9 mouse cellular contexts compared by ENCODE assay signal in genomic region chr10:60349056-60349455, GRCm38 (mm10). TPM values are rescaled to one million over a fixed set of nuclear protein-coding genes. Genes with fewer than 3 reads are reported as not detected.
DNase-seq lines count a peak whose midpoint lies in the region; ATAC-seq lines count a peak whose summit lies in the region.
"Had no signal": no experiment of that assay in that cellular context is flagged by ENCODE, and none has a peak within 500 bp of the region (broad histone marks: within the 10 kb centered on the region; RNA-seq: fewer than 3 reads in every experiment).

No protein-coding gene starts in this region.

- H3K27me3 ChIP-seq in neural tube, embryonic 12.5 days (replicated peaks), result peaks cover 13% of the 10 kb centered on the region
- no peaks in the 10 kb centered on the region for H3K27me3 ChIP-seq in kidney, embryonic 16.5 days (ENCODE audit: insufficient read depth, low read length)
- no peaks in the 10 kb centered on the region for H3K27me3 ChIP-seq in megakaryocyte, embryonic 14.5 days (replicated peaks)

- no peaks in the 10 kb centered on the region for H3K36me3 ChIP-seq in neural tube, embryonic 12.5 days
- H3K36me3 ChIP-seq in kidney, embryonic 16.5 days (ENCODE audit: insufficient read depth, low read length), result no peaks in the 10 kb centered on the region
- H3K36me3 ChIP-seq in megakaryocyte, embryonic 14.5 days (replicated peaks; ENCODE audit: low read length), result peaks cover 30% of the 10 kb centered on the region
- H3K36me3 ChIP-seq: midbrain, embryonic 12.5 days had no signal

- no peak for ATAC-seq in neural tube, embryonic 12.5 days (ENCODE audit: low FRiP score, low read depth)
- ATAC-seq in kidney, embryonic 16.5 days (ENCODE audit: low FRiP score, low TSS enrichment), result no peak
- ATAC-seq in activated CD4-positive, CD25-positive, alpha-beta regulatory T cell, adult 4 months, result no peak

- H3K9me3 ChIP-seq in neural tube, embryonic 12.5 days, result no peaks in the 10 kb centered on the region
- no peaks in the 10 kb centered on the region for H3K9me3 ChIP-seq in kidney, embryonic 16.5 days (ENCODE audit: low read length)
- H3K9me3 ChIP-seq in megakaryocyte, embryonic 14.5 days, result no peaks in the 10 kb centered on the region
- H3K9me3 ChIP-seq: midbrain, embryonic 12.5 days had no signal

- H3K27ac ChIP-seq in neural tube, embryonic 12.5 days, result no peak overlapping the region
- H3K27ac ChIP-seq in kidney, embryonic 16.5 days (ENCODE audit: low read length), result no peak overlapping the region
- H3K27ac ChIP-seq: midbrain, embryonic 12.5 days had no signal

- H3K4me2 ChIP-seq in neural tube, embryonic 12.5 days (replicated peaks), result no peak overlapping the region
- peak overlapping the region; percentile 56; the same call in 1 of the 2 replicates for H3K4me2 ChIP-seq in kidney, embryonic 16.5 days (replicated peaks; ENCODE audit: low read depth, low read length)
- H3K4me2 ChIP-seq: midbrain, embryonic 12.5 days had no signal

- H3K9ac ChIP-seq in neural tube, embryonic 12.5 days, result 0 out of 2 replicates have a peak overlapping the region, but pooled peaks have one; percentile 5
- no peak overlapping the region for H3K9ac ChIP-seq in kidney, embryonic 16.5 days (replicated peaks; ENCODE audit: low read length)
- H3K9ac ChIP-seq: midbrain, embryonic 12.5 days had no signal

- WGBS in neural tube, embryonic 12.5 days, result 43% methylated on average over 6 of the region's 6 CpGs
- WGBS in kidney, embryonic 16.5 days, result 45% methylated on average over 6 of the region's 6 CpGs

- H3K4me1 ChIP-seq in neural tube, embryonic 12.5 days, result peaks cover 47% of the 10 kb centered on the region
- peaks cover 46% of the 10 kb centered on the region for H3K4me1 ChIP-seq in kidney, embryonic 16.5 days (ENCODE audit: insufficient read depth, low read length)
- peaks cover 95% of the 10 kb centered on the region for H3K4me1 ChIP-seq in megakaryocyte, embryonic 14.5 days

- DNase-seq in neural tube, embryonic 10.5 days (ENCODE audit: extremely low spot score, low spot score), result no peak
- peak; percentile 31 to 60 for DNase-seq in gastrocnemius, adult 8-10 months (ENCODE audit: low spot score in 2 of 2)
- DNase-seq in cerebellum, adult 9-11 months, result no peak
- DNase-seq in right cerebral cortex, postnatal 36 days (ENCODE audit: low spot score in 2 of 2), result no peak

- H3K4me3 ChIP-seq in neural tube, embryonic 12.5 days, result no peak overlapping the region
- H3K4me3 ChIP-seq in kidney, embryonic 16.5 days (ENCODE audit: low read length), result no peak overlapping the region
- peak overlapping the region; percentile 95 for H3K4me3 ChIP-seq in megakaryocyte, embryonic 14.5 days (replicated peaks)
- H3K4me3 ChIP-seq: midbrain, embryonic 12.5 days had no signal

RNA-seq across cellular contexts. Expression of gene Vsir, which starts 2.4 kb away (rescaled TPM):
- 2.2 and 3.5 TPM in 2 replicates for polyA plus RNA-seq in neural tube, embryonic 12.5 days (2016; fragmentation: Nextera tagmentation; extraction: Ambion mirVana)
- 1 to 10 TPM; 2.3 to 5.2 (median 3.8) TPM for total RNA-seq in gastrocnemius, adult 8-10 months (2022)
- 3.9 and 4.2 TPM in 2 replicates for polyA plus RNA-seq in kidney, embryonic 16.5 days (2015; fragmentation: Nextera tagmentation; extraction: Ambion mirVana)
- 29.9 and 107 TPM in 2 replicates for polyA plus RNA-seq in megakaryocyte, embryonic 14.5 days (2012; ENCODE audit: insufficient read depth, low replicate concordance)
- polyA plus RNA-seq in activated CD4-positive, CD25-positive, alpha-beta regulatory T cell, adult 4 months (2017; shearing (Covaris generic)), result 100 to 1,000 TPM; 182 to 186 TPM

RNA-seq across cellular contexts. Expression of gene Gm17455, which starts 50.5 kb away (rescaled TPM):
- 3.3 and 3.9 TPM in 2 replicates for polyA plus RNA-seq in neural tube, embryonic 12.5 days (2016; fragmentation: Nextera tagmentation; extraction: Ambion mirVana)
- not detected for total RNA-seq in gastrocnemius, adult 8-10 months (2022)
- polyA plus RNA-seq in kidney, embryonic 16.5 days (2015; fragmentation: Nextera tagmentation; extraction: Ambion mirVana), result 0.40 and 0.81 TPM in 2 replicates
- 0.44 TPM in 1 of 2 replicates, not detected in the other for polyA plus RNA-seq in megakaryocyte, embryonic 14.5 days (2012; ENCODE audit: insufficient read depth, low replicate concordance)
- polyA plus RNA-seq in activated CD4-positive, CD25-positive, alpha-beta regulatory T cell, adult 4 months (2017; shearing (Covaris generic)), result under 1 TPM in 1 of 2 experiments, not detected in 1; 0.84 TPM

Comparison
In these comparisons a context has a peak if more than half of its experiments do, and no peak if none do; other contexts are left out.
1. DNase-seq: peak in gastrocnemius, adult 8-10 months (2 of 2); none in neural tube, embryonic 10.5 days (single experiment), cerebellum, adult 9-11 months (single experiment) and right cerebral cortex, postnatal 36 days (0 of 2).